Mouse (Mus musculus): ENCODE measurements around the gene Endod1. TPM values are rescaled to one million over a fixed set of nuclear protein-coding genes. Genes with fewer than 3 reads are reported as not detected.

Endod1 gene
- total RNA-seq, 1 experiment = 7.6 TPM

DNA sequence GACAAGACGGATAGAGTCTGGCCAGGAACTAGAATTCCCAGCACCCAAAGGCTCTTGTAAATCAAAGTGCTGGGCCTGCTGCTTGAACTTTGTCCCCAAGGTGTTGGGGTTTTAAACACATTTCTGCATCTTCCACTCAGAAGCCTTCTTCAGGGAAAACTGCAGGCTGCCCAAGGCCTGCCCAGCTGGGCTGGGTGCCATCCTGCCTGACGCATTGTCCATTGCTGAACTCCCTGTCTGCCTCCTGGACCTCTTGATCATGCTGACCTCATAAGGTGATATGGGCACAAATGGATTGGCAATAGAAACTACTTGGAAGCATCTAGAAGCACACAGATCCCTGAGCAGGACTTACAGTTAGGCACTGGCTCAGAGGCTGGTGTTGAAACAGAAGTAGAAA, 3.2 kb downstream of the Endod1 start:
- H3K9me3 ChIP-seq (ENCODE audit: control insufficient read depth, insufficient read depth, low read depth, low read length) = no peaks in the 10 kb centered on the region
- no peak overlapping the region for H3K9ac ChIP-seq (ENCODE audit: insufficient read depth, low read depth, low read length, poor library complexity, severe bottlenecking)
- peaks cover 2 to 10% of the 10 kb centered on the region in 2 experiments; a peak in 2 of 4 replicates for H3K4me1 ChIP-seq (ENCODE audit: control insufficient read depth in 2 of 2, insufficient read depth in 2 of 2, low read length in 2 of 2, poor library complexity in 1 of 2)
- TF ChIP-seq ZNF384 (IDR thresholded peaks at IDR 0.05; ENCODE audit: low read depth, low read length) = no peak
- no peak for TF ChIP-seq CHD2 (IDR thresholded peaks at IDR 0.05; ENCODE audit: low read depth, low read length)
- TF ChIP-seq MAFK (IDR thresholded peaks at IDR 0.05; ENCODE audit: insufficient read depth, low read depth, low read length) = no peak
- no peak for TF ChIP-seq ZC3H11A (IDR thresholded peaks at IDR 0.05; ENCODE audit: borderline replicate concordance, low read depth, low read length)
- TF ChIP-seq HCFC1 (IDR thresholded peaks at IDR 0.05; ENCODE audit: borderline replicate concordance, insufficient read depth, low read length) = no peak
- no peak overlapping the region for H3K27ac ChIP-seq (ENCODE audit: insufficient read depth, low read depth, low read length, poor library complexity, severe bottlenecking)
- no peak for DNase-seq (ENCODE audit: low read depth, low spot score)
- in situ Hi-C loops (cut with MboI; ENCODE audit: low sequenced_read_pairs in 2 of 2, unreplicated experiment in 2 of 2) = no loop called here
- H3K4me3 ChIP-seq (ENCODE audit: insufficient read depth in 1 of 2, low read depth in 1 of 2, low read length in 2 of 2, poor library complexity in 1 of 2, severe bottlenecking in 1 of 2) = no peak overlapping the region
- H3K36me3 ChIP-seq (ENCODE audit: control insufficient read depth, insufficient read depth, low read length, poor library complexity, severe bottlenecking) = peaks cover 2% of the 10 kb centered on the region; the same call in 1 of the 2 replicates

DNA sequence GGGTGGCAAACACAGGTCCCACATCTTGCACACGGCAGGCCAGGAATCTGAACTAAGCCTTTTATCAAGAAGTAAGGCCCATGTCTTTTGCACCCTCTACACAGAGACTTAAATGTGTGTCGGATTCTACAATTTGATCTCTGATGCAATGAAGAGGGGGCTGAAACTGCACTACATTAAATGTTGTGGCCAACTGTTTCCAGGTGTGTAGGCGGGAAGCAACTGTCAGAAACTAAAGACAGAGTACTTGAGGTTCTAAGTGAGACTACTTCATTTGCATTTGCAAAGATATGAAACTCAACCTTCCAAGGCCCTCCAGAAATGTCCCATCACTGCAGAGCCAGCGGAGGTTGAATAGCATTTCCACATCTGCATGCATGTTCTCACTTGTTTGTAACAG, 5.2 kb downstream of the Endod1 start:
- Histone ChIP-seq H3K27ac (ENCODE audit: insufficient read depth, low read depth, low read length, poor library complexity, severe bottlenecking) (no peak overlapping the region), H3K36me3 (ENCODE audit: control insufficient read depth, insufficient read depth, low read length, poor library complexity, severe bottlenecking) (peaks cover 2% of the 10 kb centered on the region; the same call in 1 of the 2 replicates), H3K4me3 (ENCODE audit: insufficient read depth in 1 of 2, low read depth in 1 of 2, low read length in 2 of 2, poor library complexity in 1 of 2, severe bottlenecking in 1 of 2) (no peak overlapping the region), H3K9me3 (ENCODE audit: control insufficient read depth, insufficient read depth, low read depth, low read length) (no peaks in the 10 kb centered on the region), H3K4me1 (ENCODE audit: control insufficient read depth in 2 of 2, insufficient read depth in 2 of 2, low read length in 2 of 2, poor library complexity in 1 of 2) (peaks cover 0 to 10% of the 10 kb centered on the region in 2 experiments; a peak in 1 of 4 replicates), H3K9ac (ENCODE audit: insufficient read depth, low read depth, low read length, poor library complexity, severe bottlenecking) (no peak overlapping the region)
- in situ Hi-C loops (cut with MboI; ENCODE audit: low sequenced_read_pairs in 2 of 2, unreplicated experiment in 2 of 2) = no loop called here
- no peak for DNase-seq (ENCODE audit: low read depth, low spot score)
- TF ChIP-seq ZC3H11A (IDR thresholded peaks at IDR 0.05; ENCODE audit: borderline replicate concordance, low read depth, low read length) (no peak), ZNF384 (IDR thresholded peaks at IDR 0.05; ENCODE audit: low read depth, low read length) (no peak), HCFC1 (IDR thresholded peaks at IDR 0.05; ENCODE audit: borderline replicate concordance, insufficient read depth, low read length) (no peak), MAFK (IDR thresholded peaks at IDR 0.05; ENCODE audit: insufficient read depth, low read depth, low read length) (no peak), CHD2 (IDR thresholded peaks at IDR 0.05; ENCODE audit: low read depth, low read length) (no peak)

DNA sequence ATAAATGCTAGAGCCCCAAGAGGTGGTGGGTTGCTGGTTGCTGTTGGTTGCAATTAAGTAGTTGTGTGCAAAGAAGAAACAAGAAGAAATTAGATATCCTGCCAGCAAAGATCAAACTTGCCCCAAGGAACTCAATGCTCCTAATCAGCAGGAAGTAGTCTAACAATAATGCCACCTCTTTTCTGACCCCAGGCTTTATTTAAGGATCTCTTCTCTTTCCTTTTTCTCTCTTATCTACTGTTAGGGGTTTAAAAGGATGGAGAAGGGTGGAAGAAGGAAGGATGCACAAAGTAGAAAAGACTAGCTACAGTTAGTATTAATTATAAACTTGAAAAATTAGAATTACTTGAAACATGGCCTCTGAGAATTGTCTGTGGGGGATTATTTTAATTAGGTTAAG, 8.9 kb downstream of the Endod1 start:
- TF ChIP-seq HCFC1 (IDR thresholded peaks at IDR 0.05; ENCODE audit: borderline replicate concordance, insufficient read depth, low read length) (no peak), ZC3H11A (IDR thresholded peaks at IDR 0.05; ENCODE audit: borderline replicate concordance, low read depth, low read length) (no peak), CHD2 (IDR thresholded peaks at IDR 0.05; ENCODE audit: low read depth, low read length) (no peak), ZNF384 (IDR thresholded peaks at IDR 0.05; ENCODE audit: low read depth, low read length) (no peak), MAFK (IDR thresholded peaks at IDR 0.05; ENCODE audit: insufficient read depth, low read depth, low read length) (no peak)
- Histone ChIP-seq H3K36me3 (ENCODE audit: control insufficient read depth, insufficient read depth, low read length, poor library complexity, severe bottlenecking) (no peaks in the 10 kb centered on the region), H3K9me3 (ENCODE audit: control insufficient read depth, insufficient read depth, low read depth, low read length) (no peaks in the 10 kb centered on the region), H3K9ac (ENCODE audit: insufficient read depth, low read depth, low read length, poor library complexity, severe bottlenecking) (no peak overlapping the region), H3K27ac (ENCODE audit: insufficient read depth, low read depth, low read length, poor library complexity, severe bottlenecking) (no peak overlapping the region), H3K4me3 (ENCODE audit: insufficient read depth in 1 of 2, low read depth in 1 of 2, low read length in 2 of 2, poor library complexity in 1 of 2, severe bottlenecking in 1 of 2) (no peak overlapping the region), H3K4me1 (ENCODE audit: control insufficient read depth in 2 of 2, insufficient read depth in 2 of 2, low read length in 2 of 2, poor library complexity in 1 of 2) (no peaks in the 10 kb centered on the region)
- no peak for DNase-seq (ENCODE audit: low read depth, low spot score)
- in situ Hi-C loops (cut with MboI; ENCODE audit: low sequenced_read_pairs in 2 of 2, unreplicated experiment in 2 of 2) = no loop called here

DNA sequence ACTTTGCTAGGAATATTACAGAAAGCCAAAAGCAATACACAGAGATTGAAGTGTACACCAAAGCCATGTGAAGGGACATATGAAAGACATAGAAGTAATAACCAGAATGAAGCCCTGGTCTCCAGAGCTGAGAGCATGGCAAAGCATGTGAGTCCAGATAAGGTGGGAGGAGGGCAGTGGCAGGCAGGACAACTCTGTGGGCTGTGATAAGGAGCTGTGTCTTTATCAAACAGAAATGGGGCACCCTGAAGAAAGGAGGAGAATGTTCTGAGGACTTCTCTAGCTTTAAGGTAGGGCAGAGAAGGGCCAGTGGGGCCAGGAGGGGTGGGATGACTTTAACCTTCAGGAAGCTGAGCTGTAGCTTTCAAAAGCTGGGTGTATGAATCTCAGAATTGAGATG, 12.0 kb downstream of the Endod1 start:
- H3K27ac ChIP-seq (ENCODE audit: insufficient read depth, low read depth, low read length, poor library complexity, severe bottlenecking) = no peak overlapping the region
- no peak for DNase-seq (ENCODE audit: low read depth, low spot score)
- in situ Hi-C loops (cut with MboI; ENCODE audit: low sequenced_read_pairs in 2 of 2, unreplicated experiment in 2 of 2) = no loop called here
- H3K4me1 ChIP-seq (ENCODE audit: control insufficient read depth in 2 of 2, insufficient read depth in 2 of 2, low read length in 2 of 2, poor library complexity in 1 of 2) = peaks cover 6 to 7% of the 10 kb centered on the region in 2 experiments; a peak in 2 of 4 replicates
- H3K9ac ChIP-seq (ENCODE audit: insufficient read depth, low read depth, low read length, poor library complexity, severe bottlenecking) = no peak overlapping the region
- no peak overlapping the region for H3K4me3 ChIP-seq (ENCODE audit: insufficient read depth in 1 of 2, low read depth in 1 of 2, low read length in 2 of 2, poor library complexity in 1 of 2, severe bottlenecking in 1 of 2)
- no peak for TF ChIP-seq MAFK (IDR thresholded peaks at IDR 0.05; ENCODE audit: insufficient read depth, low read depth, low read length)
- no peaks in the 10 kb centered on the region for H3K36me3 ChIP-seq (ENCODE audit: control insufficient read depth, insufficient read depth, low read length, poor library complexity, severe bottlenecking)
- no peaks in the 10 kb centered on the region for H3K9me3 ChIP-seq (ENCODE audit: control insufficient read depth, insufficient read depth, low read depth, low read length)

DNA sequence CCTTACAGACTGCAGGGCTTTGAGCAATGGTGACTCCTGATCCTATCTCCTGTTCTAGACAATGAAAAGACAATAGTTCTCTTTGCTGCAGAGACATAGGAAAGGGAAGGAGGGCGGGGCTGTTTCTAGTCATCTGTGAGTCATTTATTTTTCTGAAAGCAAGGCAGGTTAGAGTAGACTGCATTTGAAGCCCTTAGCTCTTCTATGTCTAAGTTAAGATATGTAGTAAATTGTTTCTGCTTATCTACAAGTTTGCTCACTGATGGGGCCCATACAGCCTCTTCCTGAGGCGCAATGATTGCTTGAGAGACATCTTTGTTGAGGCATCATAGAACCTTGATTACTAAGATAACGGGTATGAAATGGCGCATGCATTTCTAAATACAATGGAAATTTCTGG, 13.5 kb downstream of the Endod1 start:
- peaks cover 7 to 12% of the 10 kb centered on the region in 2 experiments; a peak in 2 of 4 replicates for H3K4me1 ChIP-seq (ENCODE audit: control insufficient read depth in 2 of 2, insufficient read depth in 2 of 2, low read length in 2 of 2, poor library complexity in 1 of 2)
- no peak overlapping the region for H3K4me3 ChIP-seq (ENCODE audit: insufficient read depth in 1 of 2, low read depth in 1 of 2, low read length in 2 of 2, poor library complexity in 1 of 2, severe bottlenecking in 1 of 2)
- TF ChIP-seq CHD2 (IDR thresholded peaks at IDR 0.05; ENCODE audit: low read depth, low read length) = no peak
- no peak for TF ChIP-seq MAFK (IDR thresholded peaks at IDR 0.05; ENCODE audit: insufficient read depth, low read depth, low read length)
- in situ Hi-C loops (cut with MboI; ENCODE audit: low sequenced_read_pairs in 2 of 2, unreplicated experiment in 2 of 2) = no loop called here
- DNase-seq (ENCODE audit: low read depth, low spot score) = no peak
- no peaks in the 10 kb centered on the region for H3K36me3 ChIP-seq (ENCODE audit: control insufficient read depth, insufficient read depth, low read length, poor library complexity, severe bottlenecking)
- no peak overlapping the region for H3K9ac ChIP-seq (ENCODE audit: insufficient read depth, low read depth, low read length, poor library complexity, severe bottlenecking)
- no peak overlapping the region for H3K27ac ChIP-seq (ENCODE audit: insufficient read depth, low read depth, low read length, poor library complexity, severe bottlenecking)
- H3K9me3 ChIP-seq (ENCODE audit: control insufficient read depth, insufficient read depth, low read depth, low read length) = no peaks in the 10 kb centered on the region
